Mouse (Mus musculus) midbrain, embryonic 12.5 days (tissue): ENCODE results near the gene Nlk. TPM values are rescaled to one million over a fixed set of nuclear protein-coding genes. Genes with fewer than 3 reads are reported as not detected.

ENCODE experiments used
- ATAC-seq: fragments of 200-750 bp; cut with Nextera tagmentation; 2 replicates; pipeline ENCODE4 v1.8.0; 2017; ENCODE audit warnings: low read depth, moderate TSS enrichment, moderate library complexity; ENCODE audit not compliant: low FRiP score
- H3K27ac ChIP-seq: fragments of 300-500 bp; sonication (generic); replicated peaks from 2 replicates; pipeline ENCODE4 v1.5.1; 2016; ENCODE audit warnings: mild to moderate bottlenecking
- H3K27me3 ChIP-seq: fragments of 300-500 bp; sonication (generic); 2 replicates; pipeline ENCODE4 v1.6.1; 2016; ENCODE audit warnings: mild to moderate bottlenecking
- H3K36me3 ChIP-seq: fragments of 300-500 bp; sonication (generic); 2 replicates; pipeline ENCODE4 v1.6.1; 2016
- H3K4me1 ChIP-seq: fragments of 300-500 bp; sonication (generic); 2 replicates; pipeline ENCODE4 v1.6.1; 2016
- H3K4me2 ChIP-seq: fragments of 300-500 bp; sonication (generic); replicated peaks from 2 replicates; pipeline ENCODE4 v1.6.1; 2016; ENCODE audit warnings: mild to moderate bottlenecking, moderate library complexity
- H3K4me3 ChIP-seq: fragments of 300-500 bp; sonication (generic); 2 replicates; pipeline ENCODE4 v1.5.1; 2016; ENCODE audit warnings: mild to moderate bottlenecking
- H3K9ac ChIP-seq: fragments of 300-500 bp; sonication (generic); replicated peaks from 2 replicates; pipeline ENCODE4 v1.6.1; 2016; ENCODE audit warnings: mild to moderate bottlenecking, moderate library complexity
- H3K9me3 ChIP-seq: fragments of 300-500 bp; sonication (generic); 2 replicates; pipeline ENCODE4 v1.6.1; 2016; ENCODE audit warnings: mild to moderate bottlenecking
- WGBS: fragments of 180-500 bp; shearing (Covaris S2); methylation state at CpG from one replicate; pipeline ENCODE4 v1.1.7; 2016; 5-methylcytosine and 5-hydroxymethylcytosine counted together
- polyA plus RNA-seq: library from polyadenylated mRNA; unstranded; fragments of >200 nt; fragmentation: Nextera tagmentation; extraction: Ambion mirVana; gene quantifications from 2 replicates; pipeline ENCODE4 v1.2.1, GENCODE M21; 2016

The Nlk gene
- polyA plus RNA-seq, 1 experiment from 2014 or later = 25.4 TPM

DNA sequence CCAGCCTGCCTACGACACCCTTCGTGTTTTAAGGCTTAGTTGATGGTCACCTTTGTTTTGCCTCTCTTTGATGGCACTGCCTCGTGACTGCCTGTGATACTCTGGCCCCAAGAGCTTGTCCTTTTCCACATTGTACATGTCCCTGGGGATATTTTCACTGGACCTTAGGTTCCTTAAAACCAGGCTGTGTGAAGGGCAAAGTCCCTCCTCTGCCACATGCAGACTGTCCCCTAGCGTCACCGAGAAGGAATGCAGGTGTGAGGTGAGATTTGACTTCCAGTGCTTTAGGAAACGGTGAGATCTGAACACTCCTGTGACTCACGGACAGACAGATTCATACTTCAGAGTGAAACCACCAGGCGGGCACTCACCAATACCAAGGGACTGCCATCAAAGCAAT, 139.9 kb downstream of the Nlk start:
- 60% methylated on average over 8 of the region's 8 CpGs for WGBS

GRCm38 (mm10) chr11:78556070-78556469, 141.1 kb downstream of the Nlk start:
- H3K9me3 ChIP-seq = no peaks in the 10 kb centered on the region
- WGBS = 87% methylated on average over 4 of the region's 4 CpGs
- no peak for ATAC-seq

More for the DNA sequence above, 139.9 kb downstream of the Nlk start:
- Histone ChIP-seq H3K36me3 (no peaks in the 10 kb centered on the region), H3K4me2 (no peak overlapping the region), H3K4me3 (no peak overlapping the region), H3K9ac (no peak overlapping the region), H3K4me1 (no peaks in the 10 kb centered on the region), H3K27me3 (no peaks in the 10 kb centered on the region), H3K27ac (0 out of 2 replicates have a peak overlapping the region, but pooled peaks have one; percentile 0), H3K9me3 (no peaks in the 10 kb centered on the region)
- ATAC-seq = no peak

DNA sequence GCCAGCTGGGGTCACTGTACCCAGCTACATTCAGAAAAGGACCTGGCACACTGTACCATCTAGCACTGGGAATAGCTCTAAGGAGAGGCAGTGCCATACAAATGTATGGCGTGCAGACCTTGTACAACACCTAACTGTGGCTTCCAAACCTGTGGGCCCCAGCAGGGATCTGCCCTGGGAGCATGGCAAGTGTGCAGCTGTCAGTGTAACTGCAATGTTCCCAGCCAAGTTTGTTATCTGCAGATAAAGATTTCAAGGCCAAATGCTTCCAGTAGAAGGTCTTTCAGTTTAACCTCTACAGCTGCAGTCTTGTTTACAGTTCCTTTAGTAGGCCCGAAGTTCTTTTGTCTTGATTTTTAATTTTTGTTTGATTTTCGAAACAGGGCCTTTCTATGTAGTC, 141.6 kb downstream of the Nlk start:
- Histone ChIP-seq H3K27ac (no peak overlapping the region), H3K4me1 (no peaks in the 10 kb centered on the region), H3K36me3 (no peaks in the 10 kb centered on the region), H3K27me3 (no peaks in the 10 kb centered on the region), H3K4me3 (no peak overlapping the region), H3K9ac (no peak overlapping the region), H3K4me2 (no peak overlapping the region), H3K9me3 (no peaks in the 10 kb centered on the region)
- 87% methylated on average over 3 of the region's 3 CpGs for WGBS
- no peak for ATAC-seq

More at GRCm38 (mm10) chr11:78556070-78556469, 141.1 kb downstream of the Nlk start:
- Histone ChIP-seq H3K4me3 (no peak overlapping the region), H3K27ac (no peak overlapping the region), H3K4me1 (no peaks in the 10 kb centered on the region), H3K36me3 (no peaks in the 10 kb centered on the region), H3K27me3 (no peaks in the 10 kb centered on the region), H3K4me2 (no peak overlapping the region), H3K9ac (no peak overlapping the region)

GRCm38 (mm10) chr11:78551059-78551398, 146.1 kb downstream of the Nlk start:
- 34% methylated on average over 6 of the region's 6 CpGs for WGBS
- H3K36me3 ChIP-seq = no peaks in the 10 kb centered on the region
- H3K27me3 ChIP-seq = no peaks in the 10 kb centered on the region
- peak overlapping the region; percentile 62 for H3K4me3 ChIP-seq
- no peaks in the 10 kb centered on the region for H3K9me3 ChIP-seq
- peak; percentile 52; the same call in 1 of the 2 replicates for ATAC-seq
- peaks cover 20% of the 10 kb centered on the region for H3K4me1 ChIP-seq
- H3K27ac ChIP-seq = peak overlapping the region; percentile 83
- H3K4me2 ChIP-seq = peak overlapping the region; percentile 75
- H3K9ac ChIP-seq = peak overlapping the region; percentile 65

DNA sequence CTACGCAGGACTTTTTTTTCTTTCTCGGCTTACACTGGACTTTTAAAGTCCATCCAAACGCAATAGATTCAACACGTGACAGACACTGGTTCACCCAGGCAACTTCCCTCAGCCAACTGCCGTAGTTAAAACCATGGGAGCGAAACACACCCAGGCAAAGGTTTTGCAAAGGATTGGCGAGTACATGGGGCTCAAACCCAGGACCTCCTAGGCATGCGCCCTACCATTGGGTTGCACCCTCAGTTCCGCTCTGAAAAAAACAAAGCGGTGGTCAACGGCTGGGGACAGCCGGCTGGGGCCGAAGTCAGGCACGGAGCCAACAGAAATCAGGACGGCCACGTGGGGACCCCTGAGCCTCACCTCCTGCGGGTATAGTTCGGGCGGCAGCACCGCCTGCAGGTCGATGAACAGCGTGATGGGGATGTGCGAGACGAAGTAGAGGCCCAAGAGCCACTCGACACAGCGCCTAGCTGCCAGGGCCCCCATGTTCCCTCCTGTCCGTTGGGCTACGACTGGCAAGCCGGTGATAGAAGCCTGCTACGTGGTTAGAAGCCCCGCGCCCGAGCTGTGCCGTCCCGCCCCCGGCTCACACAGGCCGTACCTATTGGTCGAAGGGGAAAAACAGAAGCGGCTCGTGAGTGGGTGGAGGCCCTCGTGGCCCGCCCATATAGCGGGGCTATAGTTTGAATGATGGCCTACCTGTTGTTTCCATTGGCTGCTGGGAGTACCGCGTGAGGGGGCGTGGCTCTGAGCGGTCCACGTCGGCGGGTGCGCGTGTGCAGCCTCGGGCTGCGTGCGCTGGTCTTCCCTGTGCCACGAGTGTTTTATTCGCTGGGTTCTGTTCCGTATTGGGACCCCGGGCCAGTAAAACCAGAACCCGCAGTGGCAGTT, 146.8 kb downstream of the Nlk start, which contains the start of gene Tmem97:
Gene Tmem97 (minus strand): TSS at position 610 of the 891 bp plus-strand sequence.
- H3K36me3 ChIP-seq = 0 out of 2 replicates have a peak, but pooled peaks cover 5% of the 10 kb centered on the region
- H3K27ac ChIP-seq = peak within 1 kb of the TSS; percentile 83
- H3K9me3 ChIP-seq = no peaks in the 10 kb centered on the region
- WGBS = under 1% methylated on average over 60 of the region's 60 CpGs
- peak within 1 kb of the TSS; percentile 62 for H3K4me3 ChIP-seq
- no peaks in the 10 kb centered on the region for H3K27me3 ChIP-seq
- H3K9ac ChIP-seq = peak within 1 kb of the TSS; percentile 69
- ATAC-seq = peak; percentile 100
- peaks cover 20% of the 10 kb centered on the region for H3K4me1 ChIP-seq
- H3K4me2 ChIP-seq = peak within 1 kb of the TSS; percentile 75

DNA sequence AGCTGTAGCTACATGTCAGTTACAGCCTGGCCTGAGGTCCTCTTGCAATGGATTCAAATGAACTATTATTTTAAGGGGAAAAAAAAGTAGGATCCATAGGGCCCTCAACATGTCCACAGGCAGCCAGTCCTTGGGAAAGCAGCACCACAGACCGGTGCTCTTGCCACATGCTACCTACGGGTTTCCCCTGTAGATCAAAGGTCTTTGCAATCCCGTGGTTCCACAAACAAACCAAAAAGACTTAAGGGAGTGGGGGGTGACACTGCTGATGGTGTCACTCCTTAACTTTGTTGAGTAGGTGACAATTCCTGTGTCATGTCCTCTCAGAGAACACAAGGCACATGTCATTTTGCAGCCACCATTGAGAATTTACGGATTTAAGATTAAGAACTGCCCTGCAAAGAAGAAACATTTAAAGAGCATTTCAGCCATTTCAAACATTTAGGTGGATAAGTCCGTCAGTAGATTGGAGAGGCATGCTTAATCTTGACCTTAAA, 147.6 kb downstream of the Nlk start:
- H3K9me3 ChIP-seq = no peaks in the 10 kb centered on the region
- H3K27ac ChIP-seq = no peak overlapping the region
- peaks cover 20% of the 10 kb centered on the region for H3K4me1 ChIP-seq
- peak overlapping the region; percentile 75 for H3K4me2 ChIP-seq
- H3K4me3 ChIP-seq = peak overlapping the region; percentile 62
- H3K27me3 ChIP-seq = no peaks in the 10 kb centered on the region
- ATAC-seq = no peak
- 0 out of 2 replicates have a peak, but pooled peaks cover 11% of the 10 kb centered on the region for H3K36me3 ChIP-seq
- peak overlapping the region; percentile 69 for H3K9ac ChIP-seq
- 14% methylated on average over 5 of the region's 5 CpGs for WGBS

GRCm38 (mm10) chr11:78547718-78548460, 149.3 kb downstream of the Nlk start:
- no peak overlapping the region for H3K27ac ChIP-seq
- H3K4me2 ChIP-seq = no peak overlapping the region
- WGBS = 88% methylated on average over 2 of the region's 2 CpGs
- no peak overlapping the region for H3K4me3 ChIP-seq
- peaks cover 20% of the 10 kb centered on the region for H3K4me1 ChIP-seq
- H3K36me3 ChIP-seq = peaks cover 23% of the 10 kb centered on the region
- no peaks in the 10 kb centered on the region for H3K9me3 ChIP-seq
- no peak for ATAC-seq
- H3K27me3 ChIP-seq = no peaks in the 10 kb centered on the region
- H3K9ac ChIP-seq = no peak overlapping the region

- ATAC-seq = no peak
- H3K27ac ChIP-seq = no peak overlapping the region
- no peaks in the 10 kb centered on the region for H3K27me3 ChIP-seq
- H3K4me1 ChIP-seq = peaks cover 20% of the 10 kb centered on the region
- H3K4me2 ChIP-seq = no peak overlapping the region
- 79% methylated on average over 8 of the region's 8 CpGs for WGBS
- no peak overlapping the region for H3K4me3 ChIP-seq
- no peaks in the 10 kb centered on the region for H3K9me3 ChIP-seq
- no peak overlapping the region for H3K9ac ChIP-seq
- H3K36me3 ChIP-seq = peaks cover 42% of the 10 kb centered on the region
Measured at GRCm38 (mm10) chr11:78545181-78545580, 152.0 kb downstream of the Nlk start.

DNA sequence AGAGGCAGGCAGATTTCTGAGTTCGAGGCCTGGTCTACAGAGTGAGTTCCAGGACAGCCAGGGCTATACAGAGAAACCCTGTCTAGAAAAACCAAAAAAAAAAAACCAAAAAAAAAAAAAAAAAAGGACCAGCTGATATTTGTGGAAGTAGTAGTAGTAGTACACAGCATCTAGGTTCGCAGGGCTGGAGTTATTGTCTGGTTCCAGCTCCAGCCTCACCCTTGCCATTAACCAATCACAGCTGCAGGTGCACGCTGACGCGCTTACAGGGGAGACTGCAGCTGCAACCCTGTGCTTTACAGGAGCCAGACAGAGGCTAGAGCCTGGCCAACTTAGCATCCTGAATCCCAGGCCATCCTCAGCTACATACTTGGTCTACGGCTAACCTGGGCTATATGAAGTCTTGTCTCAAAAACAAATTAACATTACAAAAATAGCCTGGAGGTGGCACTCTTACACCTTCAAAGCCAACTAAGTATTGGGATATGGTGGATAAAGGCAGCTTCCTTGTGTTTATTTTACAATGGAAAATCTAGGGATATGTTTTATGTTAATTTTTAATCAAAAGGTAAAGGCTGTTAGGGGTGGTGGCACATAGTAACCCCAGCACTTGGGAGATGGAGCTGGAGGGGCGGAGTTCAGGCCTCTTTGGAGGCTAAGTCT, 152.6 kb downstream of the Nlk start:
- H3K4me1 ChIP-seq = peaks cover 14% of the 10 kb centered on the region
- H3K27ac ChIP-seq = no peak overlapping the region
- H3K9ac ChIP-seq = no peak overlapping the region
- no peak overlapping the region for H3K4me3 ChIP-seq
- H3K4me2 ChIP-seq = no peak overlapping the region
- ATAC-seq = no peak
- 95% methylated on average over 7 of the region's 7 CpGs for WGBS
- H3K9me3 ChIP-seq = no peaks in the 10 kb centered on the region
- no peaks in the 10 kb centered on the region for H3K27me3 ChIP-seq
- H3K36me3 ChIP-seq = peaks cover 48% of the 10 kb centered on the region

DNA sequence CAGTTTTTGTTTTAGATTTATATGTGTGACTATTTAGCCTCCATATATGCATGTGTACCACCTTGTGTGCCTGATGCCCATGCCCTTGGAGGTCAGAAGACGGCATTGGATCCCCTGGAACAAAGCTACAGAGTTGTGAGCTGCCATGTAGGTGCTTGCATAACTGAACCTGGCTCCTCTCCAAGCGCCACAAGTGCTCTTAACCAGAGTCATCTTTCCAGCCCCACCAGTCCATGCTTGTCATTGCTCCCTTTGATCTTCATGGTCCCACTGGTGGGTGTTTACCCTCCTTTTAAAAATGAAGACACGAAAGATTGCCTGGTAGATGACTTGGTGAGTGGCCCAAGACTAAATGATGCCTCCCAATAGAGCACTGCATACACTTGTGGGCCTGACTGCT, 156.8 kb downstream of the Nlk start:
- H3K27ac ChIP-seq = no peak overlapping the region
- no peaks in the 10 kb centered on the region for H3K27me3 ChIP-seq
- no peak overlapping the region for H3K9ac ChIP-seq
- H3K36me3 ChIP-seq = peaks cover 54% of the 10 kb centered on the region
- H3K4me3 ChIP-seq = no peak overlapping the region
- H3K4me1 ChIP-seq = peaks cover 16% of the 10 kb centered on the region
- H3K9me3 ChIP-seq = no peaks in the 10 kb centered on the region
- no peak for ATAC-seq
- no peak overlapping the region for H3K4me2 ChIP-seq
- WGBS = 84% methylated on average over 3 of the region's 3 CpGs

- peaks cover 30% of the 10 kb centered on the region for H3K36me3 ChIP-seq
- H3K9ac ChIP-seq = peak overlapping the region; percentile 80
- peak; percentile 1; the same call in 1 of the 2 replicates for ATAC-seq
- no peaks in the 10 kb centered on the region for H3K27me3 ChIP-seq
- peak overlapping the region; percentile 85 for H3K27ac ChIP-seq
- WGBS = 4% methylated on average over 14 of the region's 14 CpGs
- H3K4me3 ChIP-seq = peak overlapping the region; percentile 79
- no peaks in the 10 kb centered on the region for H3K9me3 ChIP-seq
- H3K4me2 ChIP-seq = peak overlapping the region; percentile 89
- H3K4me1 ChIP-seq = peaks cover 27% of the 10 kb centered on the region
Measured at GRCm38 (mm10) chr11:78536690-78537084, 160.5 kb downstream of the Nlk start.
